Mouse (Mus musculus) brain, embryonic 14.5 days (tissue): ENCODE results near the gene Nrxn2.

Source experiments
- CTCF ChIP-seq: fragments of 200-500 bp; IDR thresholded peaks from 2 replicates; pipeline ENCODE4 v1.5.1; 2012; ENCODE audit warnings: inconsistent platforms, mild to moderate bottlenecking, moderate library complexity, borderline replicate concordance; ENCODE audit not compliant: insufficient read depth, insufficient read length; ENCODE audit errors: extremely low read depth
- POLR2A ChIP-seq: fragments of 200-500 bp; IDR thresholded peaks from 2 replicates; pipeline ENCODE4 v1.6.1; 2012; ENCODE audit warnings: mild to moderate bottlenecking, inconsistent platforms, borderline replicate concordance; ENCODE audit not compliant: poor library complexity, insufficient read depth, insufficient read length, severe bottlenecking; ENCODE audit errors: extremely low read depth

DNA sequence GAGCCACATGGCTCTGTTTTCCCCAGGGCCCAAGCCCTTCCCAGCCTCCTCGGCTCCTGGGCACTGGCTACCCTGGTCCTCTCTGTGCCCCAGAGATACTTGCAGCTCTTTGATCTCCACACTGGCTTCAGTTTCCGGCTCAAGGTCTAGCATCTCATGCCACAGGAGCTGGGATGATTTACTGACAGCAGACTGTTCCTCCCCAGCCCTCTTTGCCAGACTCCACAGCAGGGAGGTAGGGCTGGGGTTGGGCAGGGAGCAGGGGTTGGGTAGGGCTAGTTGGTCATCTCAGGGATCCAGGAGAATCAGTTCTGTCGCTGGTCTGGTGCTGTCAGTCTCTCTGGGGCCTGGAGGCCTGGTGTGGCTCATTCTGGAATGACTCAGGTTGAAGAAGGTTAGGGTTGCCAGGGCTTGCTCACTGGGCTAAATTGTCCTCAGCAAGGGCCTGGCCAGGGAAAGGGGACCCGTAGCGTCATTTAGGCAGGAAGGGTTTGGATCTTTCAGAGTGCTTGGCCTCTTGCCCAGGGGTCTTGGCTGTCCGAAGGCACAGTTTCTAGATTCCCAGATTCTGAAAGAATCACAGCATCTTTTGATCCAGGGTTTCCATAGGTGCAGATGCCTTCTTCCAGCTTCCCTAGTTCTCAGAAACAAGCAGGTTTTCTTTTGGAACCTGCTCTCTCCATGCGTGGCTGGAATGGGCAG is 28.4 kb downstream of the Nrxn2 start:
- TF ChIP-seq POLR2A (no peak), CTCF (no peak)
